Mouse (Mus musculus) forebrain, embryonic 11.5 days (tissue): ENCODE measurements around the gene 4930583I09Rik. TPM values are rescaled to one million over a fixed set of nuclear protein-coding genes. Genes with fewer than 3 reads are reported as not detected.

Source experiments
- ATAC-seq: fragments of 200-750 bp; cut with Nextera tagmentation; replicated peaks from 2 replicates; pipeline ENCODE4 v1.8.0; 2017; ENCODE audit warnings: moderate TSS enrichment; ENCODE audit not compliant: low FRiP score
- DNase-seq: peaks from one replicate; pipeline ENCODE4 v3.0.0-alpha.2; 2017; ENCODE audit warnings: low spot score
- H3K27ac ChIP-seq: fragments of 300-500 bp; sonication (generic); 2 replicates; pipeline ENCODE4 v1.5.1; 2014; ENCODE audit warnings: low read depth, low read length
- H3K27me3 ChIP-seq: fragments of 300-500 bp; sonication (generic); 2 replicates; pipeline ENCODE4 v1.6.1; 2014; ENCODE audit warnings: mild to moderate bottlenecking, low read length, mixed read lengths; ENCODE audit not compliant: control insufficient read depth, insufficient read depth
- H3K36me3 ChIP-seq: fragments of 300-500 bp; sonication (generic); 2 replicates; pipeline ENCODE4 v1.6.1; 2014; ENCODE audit warnings: mild to moderate bottlenecking, low read length, moderate library complexity, mixed read lengths; ENCODE audit not compliant: control insufficient read depth, insufficient read depth
- H3K4me1 ChIP-seq: fragments of 300-500 bp; sonication (generic); replicated peaks from 2 replicates; pipeline ENCODE4 v1.6.1; 2014; ENCODE audit warnings: low read length, mixed read lengths; ENCODE audit not compliant: control insufficient read depth, insufficient read depth
- H3K4me2 ChIP-seq: fragments of 300-500 bp; sonication (generic); 2 replicates; pipeline ENCODE4 v1.6.1; 2014; ENCODE audit warnings: low read depth, mild to moderate bottlenecking, low read length, moderate library complexity, mixed read lengths; ENCODE audit not compliant: severe bottlenecking
- H3K4me3 ChIP-seq: fragments of 300-500 bp; sonication (generic); 2 replicates; pipeline ENCODE4 v1.5.1; 2014; ENCODE audit warnings: low read depth, low read length
- H3K9ac ChIP-seq: fragments of 300-500 bp; sonication (generic); 2 replicates; pipeline ENCODE4 v1.6.1; 2014; ENCODE audit warnings: low read length
- H3K9me3 ChIP-seq: fragments of 300-500 bp; sonication (generic); 2 replicates; pipeline ENCODE4 v1.6.1; 2016; ENCODE audit warnings: low read length, mixed read lengths; ENCODE audit not compliant: control insufficient read depth
- WGBS: fragments of 180-500 bp; shearing (Covaris S2); extraction: QIAGEN DNeasy Blood & Tissue Kit; methylation state at CpG from one replicate; pipeline ENCODE4 v1.1.7; 2014; 5-methylcytosine and 5-hydroxymethylcytosine counted together
- polyA plus RNA-seq: library from polyadenylated mRNA; unstranded; fragments of >200 nt; fragmentation: Nextera tagmentation; extraction: Ambion mirVana; gene quantifications from 2 replicates; pipeline ENCODE4 v1.2.1, GENCODE M21; 2014

Gene 4930583I09Rik
- polyA plus RNA-seq, 1 experiment from 2014 or later = not detected

DNA sequence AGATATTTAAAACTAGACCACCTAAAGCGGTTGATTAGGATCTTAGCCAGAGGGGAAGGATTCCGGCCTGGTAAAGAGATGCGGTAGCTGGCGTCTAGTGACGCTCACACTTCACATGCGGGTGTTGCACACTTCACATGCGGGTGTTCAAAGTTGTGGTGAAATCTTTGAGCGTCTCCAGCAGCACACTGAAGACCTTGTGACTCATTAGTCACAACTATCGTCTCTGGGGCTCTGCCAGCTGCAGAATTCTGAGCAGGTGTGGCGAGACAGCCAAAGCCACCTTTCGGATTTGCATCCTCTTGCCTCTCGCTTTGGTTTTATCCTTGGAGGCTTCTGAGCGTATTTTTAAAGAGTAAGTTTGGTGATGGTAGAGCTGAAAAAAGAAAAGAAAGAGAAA is 47.6 kb downstream of the 4930583I09Rik start:
- H3K9ac ChIP-seq = no peak overlapping the region
- no peaks in the 10 kb centered on the region for H3K4me1 ChIP-seq
- ATAC-seq (no peak), DNase-seq (no peak)
- WGBS = 89% methylated on average over 13 of the region's 13 CpGs
- H3K27ac ChIP-seq = no peak overlapping the region
- no peaks in the 10 kb centered on the region for H3K27me3 ChIP-seq
- no peak overlapping the region for H3K4me2 ChIP-seq
- H3K9me3 ChIP-seq = no peaks in the 10 kb centered on the region
- H3K4me3 ChIP-seq = no peak overlapping the region
- H3K36me3 ChIP-seq = no peaks in the 10 kb centered on the region

GRCm38 (mm10) chr17:64785961-64786360 is 49.9 kb downstream of the 4930583I09Rik start:
- no peak overlapping the region for H3K9ac ChIP-seq

More at GRCm38 (mm10) chr17:64785961-64786360, 49.9 kb downstream of the 4930583I09Rik start:
- H3K4me3 ChIP-seq = no peak overlapping the region
- DNase-seq (no peak), ATAC-seq (no peak)
- no peaks in the 10 kb centered on the region for H3K4me1 ChIP-seq
- no peak overlapping the region for H3K27ac ChIP-seq
- no peaks in the 10 kb centered on the region for H3K9me3 ChIP-seq
- no peak overlapping the region for H3K4me2 ChIP-seq
- 67% methylated on average over 1 of the region's 1 CpGs for WGBS
- no peaks in the 10 kb centered on the region for H3K27me3 ChIP-seq
- no peaks in the 10 kb centered on the region for H3K36me3 ChIP-seq

Other genes with a start within 250 kb of the 4930583I09Rik start
- gene Man2a1, start 235.3 kb downstream of the 4930583I09Rik start, polyA plus RNA-seq = 4.4 and 5.1 TPM in 2 replicates